Mouse (Mus musculus) neural tube, embryonic 14.5 days (tissue): ENCODE data around the gene Tsc1. TPM values are rescaled to one million over a fixed set of nuclear protein-coding genes. Genes with fewer than 3 reads are reported as not detected.

Experiments
- ATAC-seq: fragments of 200-750 bp; cut with Nextera tagmentation; 2 replicates; pipeline ENCODE4 v1.8.0; 2017; ENCODE audit warnings: low read depth, mild to moderate bottlenecking, moderate TSS enrichment, moderate library complexity
- H3K27ac ChIP-seq: fragments of 300-500 bp; sonication (generic); 2 replicates; pipeline ENCODE4 v1.5.1; 2014; ENCODE audit warnings: low read depth, mild to moderate bottlenecking, control low read depth, low read length, moderate library complexity, mixed read lengths
- H3K27me3 ChIP-seq: fragments of 300-500 bp; sonication (generic); 2 replicates; pipeline ENCODE4 v1.6.1; 2014; ENCODE audit warnings: low read length; ENCODE audit not compliant: control insufficient read depth, insufficient read depth
- H3K36me3 ChIP-seq: fragments of 300-500 bp; sonication (generic); 2 replicates; pipeline ENCODE4 v1.6.1; 2014; ENCODE audit warnings: low read length, mixed read lengths; ENCODE audit not compliant: control insufficient read depth, insufficient read depth
- H3K4me1 ChIP-seq: fragments of 300-500 bp; sonication (generic); 2 replicates; pipeline ENCODE4 v1.6.1; 2014; ENCODE audit warnings: low read length; ENCODE audit not compliant: control insufficient read depth, insufficient read depth
- H3K4me2 ChIP-seq: fragments of 300-500 bp; sonication (generic); 2 replicates; pipeline ENCODE4 v1.6.1; 2014; ENCODE audit warnings: mild to moderate bottlenecking, low read depth, low read length, control low read depth
- H3K4me3 ChIP-seq: fragments of 300-500 bp; sonication (generic); 2 replicates; pipeline ENCODE4 v1.5.1; 2014; ENCODE audit warnings: low read depth, low read length, control low read depth, mixed read lengths
- H3K9ac ChIP-seq: fragments of 300-500 bp; sonication (generic); replicated peaks from 2 replicates; pipeline ENCODE4 v1.6.1; 2014; ENCODE audit warnings: low read depth, mild to moderate bottlenecking, control low read depth, low read length, mixed read lengths
- H3K9me3 ChIP-seq: fragments of 300-500 bp; sonication (generic); 2 replicates; pipeline ENCODE4 v1.6.1; 2016; ENCODE audit warnings: low read length; ENCODE audit not compliant: control insufficient read depth
- WGBS: fragments of 180-500 bp; shearing (Covaris S2); extraction: QIAGEN DNeasy Blood & Tissue Kit; methylation state at CpG from one replicate; pipeline ENCODE4 v1.1.7; 2014; 5-methylcytosine and 5-hydroxymethylcytosine counted together
- polyA plus RNA-seq: library from polyadenylated mRNA; unstranded; fragments of >200 nt; fragmentation: Nextera tagmentation; extraction: Ambion mirVana; gene quantifications from 2 replicates; pipeline ENCODE4 v1.2.1, GENCODE M21; 2014

Gene Tsc1
- polyA plus RNA-seq, 1 experiment from 2014 or later = 32.2 TPM

GRCm38 (mm10) chr2:28637106-28637845, 3.8 kb upstream of the Tsc1 start:
- 82% methylated on average over 9 of the region's 9 CpGs for WGBS
- Histone ChIP-seq H3K4me2 (no peak overlapping the region), H3K4me1 (0 out of 2 replicates have a peak, but pooled peaks cover 3% of the 10 kb centered on the region), H3K27ac (no peak overlapping the region), H3K4me3 (no peak overlapping the region), H3K9ac (no peak overlapping the region), H3K36me3 (no peaks in the 10 kb centered on the region), H3K27me3 (no peaks in the 10 kb centered on the region), H3K9me3 (no peaks in the 10 kb centered on the region)
- ATAC-seq = no peak

GRCm38 (mm10) chr2:28638352-28638751, 2.7 kb upstream of the Tsc1 start:
- WGBS = 17% methylated on average over 9 of the region's 9 CpGs
- Histone ChIP-seq H3K27ac (no peak overlapping the region), H3K4me3 (no peak overlapping the region), H3K4me2 (peak overlapping the region; percentile 24; the same call in 1 of the 2 replicates), H3K9ac (no peak overlapping the region), H3K36me3 (no peaks in the 10 kb centered on the region), H3K4me1 (peaks cover 11% of the 10 kb centered on the region), H3K27me3 (no peaks in the 10 kb centered on the region), H3K9me3 (no peaks in the 10 kb centered on the region)
- ATAC-seq = no peak

- 5% methylated on average over 9 of the region's 9 CpGs for WGBS
- Histone ChIP-seq H3K4me3 (no peak overlapping the region), H3K9ac (no peak overlapping the region), H3K4me2 (peak overlapping the region; percentile 24; the same call in 1 of the 2 replicates), H3K27ac (no peak overlapping the region), H3K9me3 (no peaks in the 10 kb centered on the region), H3K36me3 (no peaks in the 10 kb centered on the region), H3K4me1 (peaks cover 13% of the 10 kb centered on the region), H3K27me3 (no peaks in the 10 kb centered on the region)
- ATAC-seq = no peak
These were observed 2.1 kb upstream of the Tsc1 start for GRCm38 (mm10) chr2:28638886-28639285.

GRCm38 (mm10) chr2:28639794-28640193, 1.2 kb upstream of the Tsc1 start:
- WGBS = 55% methylated on average over 7 of the region's 7 CpGs
- Histone ChIP-seq H3K27me3 (no peaks in the 10 kb centered on the region), H3K36me3 (no peaks in the 10 kb centered on the region), H3K9me3 (no peaks in the 10 kb centered on the region), H3K27ac (no peak overlapping the region), H3K9ac (no peak overlapping the region), H3K4me2 (no peak overlapping the region), H3K4me3 (no peak overlapping the region), H3K4me1 (peaks cover 13% of the 10 kb centered on the region)
- no peak for ATAC-seq

- WGBS = 0% methylated on average over 42 of the region's 43 CpGs
- Histone ChIP-seq H3K9me3 (no peaks in the 10 kb centered on the region), H3K36me3 (no peaks in the 10 kb centered on the region), H3K4me3 (peak overlapping the region; percentile 97), H3K9ac (peak overlapping the region; percentile 91), H3K4me2 (peak overlapping the region; percentile 77), H3K4me1 (peaks cover 13% of the 10 kb centered on the region), H3K27ac (peak overlapping the region; percentile 87), H3K27me3 (no peaks in the 10 kb centered on the region)
- ATAC-seq = peak; percentile 63
These were observed 460 bp downstream of the Tsc1 start for GRCm38 (mm10) chr2:28641435-28641941.

- 84% methylated on average over 3 of the region's 3 CpGs for WGBS
These were observed 2.1 kb downstream of the Tsc1 start for GRCm38 (mm10) chr2:28643081-28643480.

GRCm38 (mm10) chr2:28650526-28650925, 9.5 kb downstream of the Tsc1 start:
- no peaks in the 10 kb centered on the region for H3K36me3 ChIP-seq
- H3K9ac ChIP-seq = no peak overlapping the region
- no peaks in the 10 kb centered on the region for H3K27me3 ChIP-seq
- H3K4me2 ChIP-seq = no peak overlapping the region
- ATAC-seq = no peak
- H3K4me1 ChIP-seq = no peaks in the 10 kb centered on the region
- no peaks in the 10 kb centered on the region for H3K9me3 ChIP-seq
- H3K4me3 ChIP-seq = no peak overlapping the region
- no peak overlapping the region for H3K27ac ChIP-seq

More at GRCm38 (mm10) chr2:28643081-28643480, 2.1 kb downstream of the Tsc1 start:
- Histone ChIP-seq H3K4me2 (peak overlapping the region; percentile 77; the same call in 1 of the 2 replicates), H3K27ac (no peak overlapping the region), H3K36me3 (no peaks in the 10 kb centered on the region), H3K4me3 (no peak overlapping the region; the same call in 1 of the 2 replicates), H3K27me3 (no peaks in the 10 kb centered on the region), H3K9ac (no peak overlapping the region), H3K4me1 (peaks cover 13% of the 10 kb centered on the region), H3K9me3 (no peaks in the 10 kb centered on the region)
- no peak for ATAC-seq

- no peak overlapping the region for H3K4me2 ChIP-seq
- no peaks in the 10 kb centered on the region for H3K4me1 ChIP-seq
- H3K9me3 ChIP-seq = no peaks in the 10 kb centered on the region
- peaks cover 14% of the 10 kb centered on the region for H3K36me3 ChIP-seq
- H3K27ac ChIP-seq = no peak overlapping the region
- ATAC-seq = no peak
- no peak overlapping the region for H3K9ac ChIP-seq
- no peak overlapping the region for H3K4me3 ChIP-seq
- WGBS = 97% methylated on average over 7 of the region's 7 CpGs
- H3K27me3 ChIP-seq = no peaks in the 10 kb centered on the region
These were observed 12.3 kb downstream of the Tsc1 start for GRCm38 (mm10) chr2:28653351-28653750.

- no peak overlapping the region for H3K4me2 ChIP-seq
- peaks cover 22% of the 10 kb centered on the region for H3K36me3 ChIP-seq
- H3K4me1 ChIP-seq = no peaks in the 10 kb centered on the region
- H3K27ac ChIP-seq = no peak overlapping the region
- no peak overlapping the region for H3K4me3 ChIP-seq
- H3K9me3 ChIP-seq = no peaks in the 10 kb centered on the region
- no peaks in the 10 kb centered on the region for H3K27me3 ChIP-seq
- 66% methylated on average over 2 of the region's 2 CpGs for WGBS
- no peak for ATAC-seq
- no peak overlapping the region for H3K9ac ChIP-seq
These were observed 13.3 kb downstream of the Tsc1 start for GRCm38 (mm10) chr2:28654295-28654694.
